Mouse (Mus musculus): ENCODE measurements around the gene Pde9a. TPM values are rescaled to one million over a fixed set of nuclear protein-coding genes. Genes with fewer than 3 reads are reported as not detected.

The Pde9a gene
- polyA plus RNA-seq, 1 experiment from 2014 or later = 18.9 TPM

DNA sequence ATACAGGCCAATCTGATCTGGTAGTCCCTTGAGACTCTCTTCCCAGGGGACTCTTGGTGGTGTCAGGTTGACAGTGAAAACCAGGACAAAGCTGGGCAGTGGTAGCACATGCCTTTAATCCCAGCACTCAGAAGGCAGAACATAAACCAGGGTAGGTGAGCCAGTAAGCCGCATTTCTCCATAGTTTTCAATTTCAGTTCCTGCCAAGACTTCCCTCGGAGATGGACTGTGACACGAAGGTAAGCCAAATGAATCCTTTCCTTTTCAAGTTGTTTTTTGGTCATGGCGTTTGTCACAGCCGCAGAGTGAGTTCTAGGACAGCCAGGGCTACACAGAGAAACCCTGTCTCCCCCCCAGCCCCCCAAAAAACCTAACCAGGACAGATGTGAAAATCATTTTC is 6.0 kb downstream of the Pde9a start:
- Histone ChIP-seq H3K27ac (replicated peaks) (no peak overlapping the region), H3K4me1 (peaks cover 56% of the 10 kb centered on the region)
- DNase-seq (ENCODE audit: low spot score) = no peak

DNA sequence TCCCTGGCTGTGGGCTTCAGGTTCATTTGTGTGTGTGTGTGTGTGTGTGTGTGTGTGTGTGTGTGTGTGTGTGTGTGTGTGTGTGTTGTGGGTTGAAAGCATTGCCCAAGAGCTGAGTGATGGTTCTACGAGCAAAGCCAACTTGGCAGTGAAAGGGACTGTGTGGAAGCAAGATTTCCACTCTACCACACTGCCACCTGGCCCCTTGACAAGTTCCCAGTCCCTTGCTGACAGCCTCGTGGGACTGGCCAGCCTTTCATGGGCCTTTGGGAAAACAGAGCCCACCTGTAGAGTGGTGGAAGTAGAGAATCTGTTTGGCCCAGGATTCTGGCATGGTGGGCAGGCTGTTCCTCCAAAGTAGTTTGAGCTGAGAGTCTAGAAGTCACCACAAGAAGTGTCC is 7.8 kb downstream of the Pde9a start:
- DNase-seq (ENCODE audit: low spot score) = no peak
- H3K27ac ChIP-seq (replicated peaks) = no peak overlapping the region
- H3K4me3 ChIP-seq = no peak overlapping the region
- 0 out of 2 replicates have a peak, but pooled peaks cover 3% of the 10 kb centered on the region for H3K36me3 ChIP-seq (replicated peaks)
- H3K4me1 ChIP-seq = peaks cover 46% of the 10 kb centered on the region
- H3K27me3 ChIP-seq (replicated peaks; ENCODE audit: low read depth, poor library complexity, severe bottlenecking) = peaks cover 12% of the 10 kb centered on the region
- 82% methylated on average over 2 of the region's 2 CpGs for whole genome bisulfite sequencing
- no peaks in the 10 kb centered on the region for H3K9me3 ChIP-seq

More for the DNA sequence above, 6.0 kb downstream of the Pde9a start:
- peaks cover 30% of the 10 kb centered on the region for H3K27me3 ChIP-seq (replicated peaks; ENCODE audit: low read depth, poor library complexity, severe bottlenecking)
- 85% methylated on average over 5 of the region's 5 CpGs for WGBS
- H3K36me3 ChIP-seq (replicated peaks) = 0 out of 2 replicates have a peak, but pooled peaks cover 3% of the 10 kb centered on the region
- no peaks in the 10 kb centered on the region for H3K9me3 ChIP-seq
- no peak overlapping the region for H3K4me3 ChIP-seq

GRCm38 (mm10) chr17:31400294-31400693 is 14.3 kb downstream of the Pde9a start:
- Histone ChIP-seq H3K27me3 (replicated peaks; ENCODE audit: low read depth, poor library complexity, severe bottlenecking) (no peaks in the 10 kb centered on the region), H3K27ac (replicated peaks) (no peak overlapping the region), H3K36me3 (replicated peaks) (peaks cover 12% of the 10 kb centered on the region), H3K4me3 (no peak overlapping the region), H3K9me3 (no peaks in the 10 kb centered on the region), H3K4me1 (peaks cover 13% of the 10 kb centered on the region)
- WGBS = 83% methylated on average over 6 of the region's 6 CpGs
- DNase-seq (ENCODE audit: low spot score) = no peak

- WGBS = 86% methylated on average over 3 of the region's 3 CpGs
- Histone ChIP-seq H3K27ac (replicated peaks) (no peak overlapping the region), H3K4me1 (peaks cover 18% of the 10 kb centered on the region), H3K4me3 (no peak overlapping the region), H3K36me3 (replicated peaks) (peaks cover 12% of the 10 kb centered on the region), H3K27me3 (replicated peaks; ENCODE audit: low read depth, poor library complexity, severe bottlenecking) (no peaks in the 10 kb centered on the region), H3K9me3 (no peaks in the 10 kb centered on the region)
- DNase-seq (ENCODE audit: low spot score) = no peak
These were observed 15.2 kb downstream of the Pde9a start for GRCm38 (mm10) chr17:31401160-31401559.

DNA sequence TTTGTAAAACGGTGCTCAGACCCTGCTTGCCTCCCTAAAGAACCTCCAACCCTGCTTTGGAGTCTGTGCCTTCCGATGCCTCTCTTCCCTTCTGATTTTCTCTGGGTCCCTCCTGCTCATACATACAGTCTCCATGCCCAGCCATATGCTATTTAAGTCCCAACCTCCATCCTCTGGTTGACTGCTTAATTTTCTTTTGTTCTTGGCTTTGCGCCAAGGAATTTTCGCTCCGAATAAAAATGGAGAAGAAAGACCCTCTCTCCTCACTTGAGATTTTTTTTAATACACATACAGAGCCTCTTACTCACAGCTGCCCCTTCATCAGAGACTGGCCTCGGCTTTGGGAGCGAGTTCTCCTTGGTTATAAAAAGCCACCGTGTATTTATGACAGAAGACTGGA is 16.7 kb downstream of the Pde9a start:
- Histone ChIP-seq H3K27ac (replicated peaks) (no peak overlapping the region), H3K36me3 (replicated peaks) (peaks cover 13% of the 10 kb centered on the region), H3K4me3 (no peak overlapping the region), H3K9me3 (no peaks in the 10 kb centered on the region), H3K4me1 (peaks cover 18% of the 10 kb centered on the region), H3K27me3 (replicated peaks; ENCODE audit: low read depth, poor library complexity, severe bottlenecking) (no peaks in the 10 kb centered on the region)
- 91% methylated on average over 8 of the region's 8 CpGs for WGBS
- DNase-seq (ENCODE audit: low spot score) = no peak

GRCm38 (mm10) chr17:31405694-31406227 is 19.8 kb downstream of the Pde9a start:
- Histone ChIP-seq H3K36me3 (replicated peaks) (peaks cover 13% of the 10 kb centered on the region), H3K9me3 (no peaks in the 10 kb centered on the region), H3K27me3 (replicated peaks; ENCODE audit: low read depth, poor library complexity, severe bottlenecking) (no peaks in the 10 kb centered on the region), H3K27ac (replicated peaks) (no peak overlapping the region), H3K4me3 (no peak overlapping the region), H3K4me1 (peaks cover 33% of the 10 kb centered on the region)
- DNase-seq (ENCODE audit: low spot score) = no peak
- 69% methylated on average over 6 of the region's 6 CpGs for WGBS

DNA sequence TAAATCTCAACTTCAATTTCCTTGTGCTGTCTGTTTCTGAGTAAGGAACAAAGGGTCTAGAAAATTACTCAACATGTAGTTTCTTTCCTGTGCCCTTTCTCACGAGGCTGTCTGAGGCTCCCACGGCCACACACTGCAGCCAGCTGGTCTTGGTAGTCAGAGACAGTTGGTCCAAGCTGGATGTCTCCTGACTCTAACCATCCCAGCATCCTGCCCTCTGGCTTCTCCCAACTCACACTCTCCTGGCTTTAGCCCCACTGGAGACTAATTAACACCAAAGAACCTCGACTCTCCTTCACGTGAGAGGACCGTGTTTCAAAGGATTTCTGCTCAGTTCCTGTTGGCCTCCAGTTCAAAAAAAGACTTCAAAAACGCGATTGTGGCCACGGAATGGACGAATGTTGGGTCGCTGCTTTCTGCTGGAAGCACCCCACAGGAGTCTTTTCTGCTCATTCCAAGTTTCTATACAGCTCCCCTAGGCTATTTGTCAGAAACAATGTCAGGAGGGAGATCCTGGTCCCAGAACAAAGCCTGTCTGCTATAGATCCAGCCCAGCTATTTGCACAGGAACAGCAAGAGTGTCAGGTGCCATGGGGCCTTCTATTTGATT is 23.8 kb downstream of the Pde9a start:
- no peaks in the 10 kb centered on the region for H3K27me3 ChIP-seq (replicated peaks; ENCODE audit: low read depth, poor library complexity, severe bottlenecking)
- H3K9me3 ChIP-seq = no peaks in the 10 kb centered on the region
- peaks cover 38% of the 10 kb centered on the region for H3K4me1 ChIP-seq
- H3K4me3 ChIP-seq = no peak overlapping the region
- peak overlapping the region; percentile 71 for H3K27ac ChIP-seq (replicated peaks)
- peak; percentile 35 for DNase-seq (ENCODE audit: low spot score)
- H3K36me3 ChIP-seq (replicated peaks) = peaks cover 10% of the 10 kb centered on the region; the same call in 1 of the 2 replicates
- 21% methylated on average over 10 of the region's 10 CpGs for WGBS

DNA sequence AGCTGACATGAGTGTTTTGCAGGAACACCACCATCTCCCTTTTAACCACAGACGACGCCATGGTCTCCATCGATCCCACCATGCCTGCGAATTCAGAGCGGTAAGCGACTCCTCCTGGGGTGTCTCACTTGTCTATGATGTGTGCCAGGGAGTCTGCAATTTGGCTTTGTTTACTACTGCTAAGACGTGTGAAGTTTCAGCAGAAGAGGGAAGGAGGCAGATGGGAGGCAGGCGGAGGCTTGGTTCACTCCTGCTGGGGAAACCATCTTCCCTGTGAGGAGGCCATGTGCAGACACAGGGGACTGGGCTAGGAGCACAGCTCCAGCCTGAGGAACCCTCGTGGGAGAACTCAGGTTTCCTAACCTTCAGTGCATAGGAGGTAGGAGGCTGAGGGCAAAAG is 29.2 kb downstream of the Pde9a start:
- H3K27ac ChIP-seq (replicated peaks) = no peak overlapping the region
- H3K36me3 ChIP-seq (replicated peaks) = peaks cover 23% of the 10 kb centered on the region
- peaks cover 33% of the 10 kb centered on the region for H3K4me1 ChIP-seq
- H3K27me3 ChIP-seq (replicated peaks; ENCODE audit: low read depth, poor library complexity, severe bottlenecking) = no peaks in the 10 kb centered on the region
- H3K4me3 ChIP-seq = no peak overlapping the region
- H3K9me3 ChIP-seq = no peaks in the 10 kb centered on the region
- no peak for DNase-seq (ENCODE audit: low spot score)
- WGBS = 79% methylated on average over 9 of the region's 9 CpGs

DNA sequence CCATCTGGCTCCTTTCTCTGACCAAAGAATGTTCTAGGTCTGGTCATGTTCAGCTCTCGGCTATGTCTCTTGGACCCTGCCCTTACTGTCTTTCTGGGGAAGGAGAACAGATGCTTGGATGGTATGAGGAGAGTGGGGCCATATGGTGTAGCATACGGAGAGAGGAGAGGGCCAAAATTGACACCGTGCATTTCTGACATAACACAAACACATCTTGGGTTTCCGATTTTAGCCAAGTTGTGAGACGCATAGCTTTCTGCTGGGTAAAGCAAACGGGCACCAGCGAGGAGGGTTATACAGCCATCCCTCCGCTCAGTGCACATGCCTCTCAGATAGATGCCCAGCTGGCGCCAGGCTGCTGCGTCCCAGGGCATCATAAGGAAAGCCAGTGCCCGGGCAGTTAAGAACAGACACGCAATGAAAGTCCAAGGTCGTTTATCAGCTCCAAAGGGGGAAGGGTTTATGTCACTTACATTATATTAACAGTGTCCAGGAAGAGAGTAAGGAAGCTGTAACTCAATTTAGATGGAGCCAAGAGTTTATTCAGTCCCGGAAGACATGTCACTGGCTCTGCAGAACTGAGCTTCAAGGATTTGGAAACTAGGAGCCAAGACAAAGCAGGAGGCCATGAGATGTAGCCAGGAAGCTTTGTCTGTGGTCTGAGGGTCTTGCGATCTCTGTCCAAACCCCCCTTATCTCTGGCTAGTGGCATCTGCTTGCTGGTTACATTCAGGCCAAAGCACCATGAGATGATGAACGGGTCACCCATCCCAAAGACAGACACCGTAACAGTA is 33.0 kb downstream of the Pde9a start:
- WGBS = 87% methylated on average over 17 of the region's 17 CpGs
- DNase-seq (ENCODE audit: low spot score) = no peak
- Histone ChIP-seq H3K4me3 (no peak overlapping the region), H3K27me3 (replicated peaks; ENCODE audit: low read depth, poor library complexity, severe bottlenecking) (peaks cover 5% of the 10 kb centered on the region; the same call in 1 of the 2 replicates), H3K36me3 (replicated peaks) (peaks cover 27% of the 10 kb centered on the region), H3K9me3 (no peaks in the 10 kb centered on the region), H3K4me1 (peaks cover 51% of the 10 kb centered on the region), H3K27ac (replicated peaks) (no peak overlapping the region)

GRCm38 (mm10) chr17:31419598-31419950 is 33.6 kb downstream of the Pde9a start:
- Histone ChIP-seq H3K27ac (replicated peaks) (no peak overlapping the region), H3K36me3 (replicated peaks) (peaks cover 23% of the 10 kb centered on the region), H3K9me3 (no peaks in the 10 kb centered on the region), H3K27me3 (replicated peaks; ENCODE audit: low read depth, poor library complexity, severe bottlenecking) (peaks cover 5% of the 10 kb centered on the region; the same call in 1 of the 2 replicates), H3K4me1 (peaks cover 56% of the 10 kb centered on the region), H3K4me3 (no peak overlapping the region)
- 65% methylated on average over 2 of the region's 2 CpGs for WGBS
- DNase-seq (ENCODE audit: low spot score) = no peak

DNA sequence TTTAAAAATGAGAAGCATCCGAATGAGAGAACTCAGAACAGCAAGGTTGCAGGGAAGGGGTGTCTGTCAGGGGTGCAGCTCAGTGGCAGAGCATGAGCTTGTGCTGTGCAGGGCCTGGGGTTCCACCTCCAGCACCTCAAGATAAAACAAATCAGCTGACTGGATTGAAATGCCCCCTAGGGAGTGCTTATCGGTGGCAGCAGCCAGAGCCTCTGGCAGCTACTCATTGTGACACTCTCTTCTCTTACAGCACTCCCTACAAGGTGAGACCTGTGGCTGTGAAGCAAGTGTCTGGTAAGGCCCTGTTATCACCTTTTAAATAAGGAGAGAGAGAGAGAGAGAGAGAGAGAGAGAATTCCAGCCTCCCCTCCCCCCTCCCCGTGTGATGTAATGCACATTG is 34.0 kb downstream of the Pde9a start:
- Histone ChIP-seq H3K27me3 (replicated peaks; ENCODE audit: low read depth, poor library complexity, severe bottlenecking) (peaks cover 7% of the 10 kb centered on the region; the same call in 1 of the 2 replicates), H3K27ac (replicated peaks) (no peak overlapping the region), H3K4me1 (peaks cover 59% of the 10 kb centered on the region), H3K9me3 (no peaks in the 10 kb centered on the region), H3K4me3 (no peak overlapping the region), H3K36me3 (replicated peaks) (peaks cover 23% of the 10 kb centered on the region)
- DNase-seq (ENCODE audit: low spot score) = no peak
- WGBS = 59% methylated on average over 3 of the region's 3 CpGs

GRCm38 (mm10) chr17:31420658-31421057 is 34.6 kb downstream of the Pde9a start:
- Histone ChIP-seq H3K4me1 (peaks cover 57% of the 10 kb centered on the region), H3K36me3 (replicated peaks) (peaks cover 18% of the 10 kb centered on the region), H3K4me3 (no peak overlapping the region), H3K27me3 (replicated peaks; ENCODE audit: low read depth, poor library complexity, severe bottlenecking) (peaks cover 8% of the 10 kb centered on the region; the same call in 1 of the 2 replicates), H3K27ac (replicated peaks) (0 out of 2 replicates have a peak overlapping the region, but pooled peaks have one; percentile 19), H3K9me3 (no peaks in the 10 kb centered on the region)
- DNase-seq (ENCODE audit: low spot score) = no peak
- WGBS = 85% methylated on average over 16 of the region's 16 CpGs
